Mouse (Mus musculus): ENCODE measurements around the gene Plppr3. TPM values are rescaled to one million over a fixed set of nuclear protein-coding genes. Genes with fewer than 3 reads are reported as not detected.
A peak's percentile ranks its signal among the peaks of the same experiment; 100 is the strongest.

Gene Plppr3
- total and polyA plus RNA-seq, 3 experiments = 0.85 to 6.2 TPM; not detected in 1

GRCm38 (mm10) chr10:79820782-79821181 lies 53.7 kb downstream of the Plppr3 start, which contains the start of gene Misp:
TSS of gene Misp (plus strand) at chr10:79820989.
- Histone ChIP-seq H3K27me3 (ENCODE audit: control insufficient read depth in 1 of 2, insufficient read depth in 2 of 2, low read length in 2 of 2) (no peaks in the 10 kb centered on the region), H3K9ac (ENCODE audit: control insufficient read depth, low read depth, low read length, poor library complexity, severe bottlenecking) (no peak within 1 kb of the TSS), H3K79me2 (ENCODE audit: control insufficient read depth, insufficient read depth, low read length, poor library complexity) (no peaks in the 10 kb centered on the region), H3K27ac (ENCODE audit: control insufficient read depth, low read depth, low read length) (no peak within 1 kb of the TSS), H3K36me3 (ENCODE audit: control insufficient read depth in 1 of 2, insufficient read depth in 2 of 2, low read length in 2 of 2) (no peaks in the 10 kb centered on the region), H3K9me3 (replicated peaks; ENCODE audit: insufficient read depth, low read length) (no peaks in the 10 kb centered on the region), H3K4me3 (ENCODE audit: control insufficient read depth in 1 of 2, insufficient read depth in 1 of 2, low read depth in 2 of 2, low read length in 2 of 2) (no peak within 1 kb of the TSS), H3K4me1 (ENCODE audit: control insufficient read depth in 1 of 2, insufficient read depth in 2 of 2, low read length in 2 of 2) (peaks cover 0 to 12% of the 10 kb centered on the region in 2 experiments; a peak in 2 of 4 replicates)
- TF ChIP-seq CHD2 (IDR thresholded peaks at IDR 0.05; ENCODE audit: low read length) (no peak), TBP (IDR thresholded peaks at IDR 0.05; ENCODE audit: low read depth, low read length) (no peak), CTCF (IDR thresholded peaks at IDR 0.05 in 2 of 3, conservative IDR thresholded peaks at IDR 0.05 in 1 of 3; ENCODE audit: control insufficient read depth in 1 of 3, insufficient read depth in 1 of 3, low read depth in 2 of 3, low read length in 3 of 3, poor library complexity in 1 of 3, severe bottlenecking in 1 of 3) (peak in 2 of 3 experiments; percentile 7 to 30; a peak in 2 of 6 replicates)
- no peak for DNase-seq (ENCODE audit: low read depth, low spot score)

DNA sequence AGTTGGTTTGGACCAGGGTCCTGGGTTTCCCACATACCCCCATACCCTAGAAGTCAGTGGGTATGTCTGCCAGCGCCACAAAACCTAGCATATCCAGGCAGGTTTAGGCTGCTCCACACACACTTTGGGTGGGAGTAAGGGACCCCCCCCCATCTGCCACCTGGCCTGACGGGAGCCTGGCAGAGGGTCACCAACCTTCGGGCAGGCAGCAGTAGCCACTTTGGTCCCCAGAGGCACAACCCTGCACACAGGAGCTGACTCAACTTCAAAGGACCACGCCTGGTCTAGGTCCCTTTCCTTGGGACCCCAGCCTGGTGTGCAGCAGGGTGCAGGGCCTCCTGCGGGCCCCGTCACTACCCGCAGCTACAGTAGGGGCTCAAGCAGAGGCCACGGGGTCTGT lies 54.2 kb downstream of the Plppr3 start:
- Histone ChIP-seq H3K9me3 (replicated peaks; ENCODE audit: insufficient read depth, low read length) (no peaks in the 10 kb centered on the region), H3K36me3 (ENCODE audit: control insufficient read depth in 1 of 2, insufficient read depth in 2 of 2, low read length in 2 of 2) (no peaks in the 10 kb centered on the region), H3K27me3 (ENCODE audit: control insufficient read depth in 1 of 2, insufficient read depth in 2 of 2, low read length in 2 of 2) (no peaks in the 10 kb centered on the region), H3K4me3 (ENCODE audit: control insufficient read depth in 1 of 2, insufficient read depth in 1 of 2, low read depth in 2 of 2, low read length in 2 of 2) (no peak overlapping the region), H3K9ac (ENCODE audit: control insufficient read depth, low read depth, low read length, poor library complexity, severe bottlenecking) (no peak overlapping the region), H3K27ac (ENCODE audit: control insufficient read depth, low read depth, low read length) (no peak overlapping the region), H3K4me1 (ENCODE audit: control insufficient read depth in 1 of 2, insufficient read depth in 2 of 2, low read length in 2 of 2) (peaks cover 0 to 10% of the 10 kb centered on the region in 2 experiments; a peak in 1 of 4 replicates), H3K79me2 (ENCODE audit: control insufficient read depth, insufficient read depth, low read length, poor library complexity) (no peaks in the 10 kb centered on the region)
- DNase-seq (ENCODE audit: low read depth, low spot score) = no peak
- TF ChIP-seq BHLHE40 (IDR thresholded peaks at IDR 0.05; ENCODE audit: borderline replicate concordance, low read depth, low read length) (no peak), RAD21 (IDR thresholded peaks at IDR 0.05; ENCODE audit: low read depth, low read length) (no peak), TAL1 (IDR thresholded peaks at IDR 0.05; ENCODE audit: low read length) (no peak), NRF1 (IDR thresholded peaks at IDR 0.05; ENCODE audit: insufficient read depth, low read depth, low read length, poor library complexity, severe bottlenecking) (no peak), GATA1 (IDR thresholded peaks at IDR 0.05; ENCODE audit: low read depth, low read length) (no peak), MXI1 (IDR thresholded peaks at IDR 0.05; ENCODE audit: low read depth, low read length) (no peak), SMC3 (IDR thresholded peaks at IDR 0.05; ENCODE audit: low read depth, low read length) (no peak), JUND (IDR thresholded peaks at IDR 0.05; ENCODE audit: low read depth, low read length) (no peak), MYC (IDR thresholded peaks at IDR 0.05; ENCODE audit: low read depth, low read length) (no peak), MAFK (IDR thresholded peaks at IDR 0.05; ENCODE audit: borderline replicate concordance, low read depth, low read length) (no peak), GABPA (IDR thresholded peaks at IDR 0.05; ENCODE audit: low read depth, low read length) (no peak), EP300 (IDR thresholded peaks at IDR 0.05; ENCODE audit: low read depth in 1 of 2, low read length in 2 of 2) (no peak), MAX (IDR thresholded peaks at IDR 0.05; ENCODE audit: low read length) (no peak), ZC3H11A (IDR thresholded peaks at IDR 0.05; ENCODE audit: low read depth, low read length) (no peak), NELFE (IDR thresholded peaks at IDR 0.05; ENCODE audit: low read depth, low read length) (no peak), ZNF384 (IDR thresholded peaks at IDR 0.05; ENCODE audit: low read depth, low read length) (no peak), KAT2A (conservative IDR thresholded peaks at IDR 0.05; ENCODE audit: low read depth, low read length) (no peak), TCF12 (IDR thresholded peaks at IDR 0.05; ENCODE audit: low read depth, low read length) (no peak), MYB (IDR thresholded peaks at IDR 0.05; ENCODE audit: low read depth, low read length) (no peak), USF2 (IDR thresholded peaks at IDR 0.05; ENCODE audit: borderline replicate concordance in 1 of 2, insufficient read depth in 1 of 2, low read depth in 1 of 2, low read length in 2 of 2) (no peak)

Data from MEL (cell line).